Mouse (Mus musculus): ENCODE results near the gene Rapgef6. TPM values are rescaled to one million over a fixed set of nuclear protein-coding genes. Genes with fewer than 3 reads are reported as not detected.
A peak's percentile ranks its signal among the peaks of the same experiment; 100 is the strongest.

Rapgef6 gene
- polyA plus RNA-seq, 1 experiment from 2014 or later = 20.3 TPM

DNA sequence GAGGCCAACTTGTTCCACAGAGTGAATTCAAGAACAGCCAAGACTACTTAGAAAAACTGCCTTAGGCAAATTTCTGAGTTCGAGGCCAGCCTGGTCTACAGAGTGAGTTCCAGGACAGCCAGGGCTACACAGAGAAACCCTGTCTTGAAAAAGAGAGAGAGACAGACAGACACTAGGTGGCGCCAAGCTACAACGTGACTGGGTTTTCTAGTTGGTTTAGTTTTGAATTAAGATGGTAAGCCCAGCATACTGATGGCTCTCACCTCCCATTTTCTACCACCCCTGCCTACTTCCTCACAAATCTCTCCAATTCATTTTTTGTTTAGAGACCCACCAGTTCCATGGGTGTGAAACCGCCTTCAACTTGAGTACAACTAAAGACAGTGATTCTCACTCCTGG lies 180.7 kb downstream of the Rapgef6 start:
- Histone ChIP-seq H3K27ac (no peak overlapping the region), H3K9me3 (replicated peaks; ENCODE audit: low read length) (no peaks in the 10 kb centered on the region), H3K4me1 (replicated peaks; ENCODE audit: insufficient read depth, low read length) (no peaks in the 10 kb centered on the region), H3K4me3 (replicated peaks; ENCODE audit: low read depth, low read length) (no peak overlapping the region), H3K9ac (ENCODE audit: low read depth, low read length) (no peak overlapping the region), H3K27me3 (ENCODE audit: insufficient read depth, low read length) (no peaks in the 10 kb centered on the region), H3K36me3 (ENCODE audit: insufficient read depth, low read length) (no peaks in the 10 kb centered on the region), H3K4me2 (ENCODE audit: low read length) (no peak overlapping the region)
- ATAC-seq (replicated peaks; ENCODE audit: low FRiP score, low read depth) (no peak), DNase-seq (ENCODE audit: low spot score) (peak; percentile 84)
- 36% methylated on average over 4 of the region's 4 CpGs for WGBS
- peak; percentile 90 for TF ChIP-seq CTCF (IDR thresholded peaks at IDR 0.05; ENCODE audit: low read depth)

DNA sequence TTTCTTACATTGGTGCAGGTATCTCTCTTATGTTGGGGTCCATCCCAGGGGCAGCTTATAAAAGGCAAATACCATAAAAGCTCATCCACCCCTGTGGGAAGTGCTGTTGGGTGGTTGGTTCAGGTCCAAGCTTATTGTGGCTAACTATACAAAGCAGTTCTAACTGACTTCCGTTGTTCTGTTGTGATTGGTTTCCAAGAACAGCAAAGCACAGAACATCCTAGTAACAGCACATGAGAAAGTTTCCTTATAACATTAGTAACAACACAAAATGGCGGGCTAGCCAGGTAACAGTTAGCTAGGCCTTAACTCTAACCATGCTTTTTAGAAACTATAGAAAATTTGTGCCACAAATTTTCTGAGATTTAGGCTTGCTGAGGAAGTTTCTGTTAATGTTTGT lies 185.5 kb downstream of the Rapgef6 start:
- Histone ChIP-seq H3K4me3 (replicated peaks; ENCODE audit: low read depth, low read length) (no peak overlapping the region), H3K4me2 (ENCODE audit: low read length) (no peak overlapping the region), H3K36me3 (ENCODE audit: insufficient read depth, low read length) (no peaks in the 10 kb centered on the region), H3K9me3 (replicated peaks; ENCODE audit: low read length) (no peaks in the 10 kb centered on the region), H3K27me3 (ENCODE audit: insufficient read depth, low read length) (no peaks in the 10 kb centered on the region), H3K27ac (no peak overlapping the region), H3K4me1 (replicated peaks; ENCODE audit: insufficient read depth, low read length) (no peaks in the 10 kb centered on the region), H3K9ac (ENCODE audit: low read depth, low read length) (no peak overlapping the region)
- ATAC-seq (replicated peaks; ENCODE audit: low FRiP score, low read depth) (no peak), DNase-seq (ENCODE audit: low spot score) (no peak)
- TF ChIP-seq CTCF (IDR thresholded peaks at IDR 0.05; ENCODE audit: low read depth) = no peak
- 88% methylated on average over 2 of the region's 2 CpGs for WGBS

DNA sequence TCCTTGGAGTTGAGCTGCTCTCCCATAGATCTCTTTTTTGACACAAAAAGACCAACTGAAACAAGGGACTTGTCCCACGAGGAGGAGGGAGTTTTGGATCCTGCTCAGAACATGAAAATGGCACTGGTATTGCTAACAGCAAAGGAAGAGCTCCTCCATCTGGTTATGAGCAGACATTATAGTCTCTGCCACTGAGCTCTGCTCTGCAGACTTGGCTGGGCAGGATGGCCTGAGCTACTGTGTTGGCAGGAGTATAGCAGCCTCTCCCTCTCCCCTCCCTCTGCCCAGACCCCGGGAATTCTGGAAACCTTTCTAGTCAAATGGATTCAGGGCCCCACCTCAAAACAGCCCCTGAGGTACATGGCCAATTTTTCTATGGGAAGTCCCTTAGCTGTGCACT lies 187.0 kb downstream of the Rapgef6 start:
- no peaks in the 10 kb centered on the region for H3K36me3 ChIP-seq (ENCODE audit: insufficient read depth, low read length)
- H3K9me3 ChIP-seq (replicated peaks; ENCODE audit: low read length) = no peaks in the 10 kb centered on the region
- H3K27ac ChIP-seq = no peak overlapping the region
- TF ChIP-seq CTCF (IDR thresholded peaks at IDR 0.05; ENCODE audit: low read depth) = no peak
- no peak overlapping the region for H3K4me2 ChIP-seq (ENCODE audit: low read length)
- H3K9ac ChIP-seq (ENCODE audit: low read depth, low read length) = no peak overlapping the region
- no peaks in the 10 kb centered on the region for H3K4me1 ChIP-seq (replicated peaks; ENCODE audit: insufficient read depth, low read length)
- no peaks in the 10 kb centered on the region for H3K27me3 ChIP-seq (ENCODE audit: insufficient read depth, low read length)
- DNase-seq (ENCODE audit: low spot score) = no peak
- 65% methylated on average over 2 of the region's 2 CpGs for WGBS
- no peak overlapping the region for H3K4me3 ChIP-seq (replicated peaks; ENCODE audit: low read depth, low read length)
- ATAC-seq (replicated peaks; ENCODE audit: low FRiP score, low read depth) = no peak

DNA sequence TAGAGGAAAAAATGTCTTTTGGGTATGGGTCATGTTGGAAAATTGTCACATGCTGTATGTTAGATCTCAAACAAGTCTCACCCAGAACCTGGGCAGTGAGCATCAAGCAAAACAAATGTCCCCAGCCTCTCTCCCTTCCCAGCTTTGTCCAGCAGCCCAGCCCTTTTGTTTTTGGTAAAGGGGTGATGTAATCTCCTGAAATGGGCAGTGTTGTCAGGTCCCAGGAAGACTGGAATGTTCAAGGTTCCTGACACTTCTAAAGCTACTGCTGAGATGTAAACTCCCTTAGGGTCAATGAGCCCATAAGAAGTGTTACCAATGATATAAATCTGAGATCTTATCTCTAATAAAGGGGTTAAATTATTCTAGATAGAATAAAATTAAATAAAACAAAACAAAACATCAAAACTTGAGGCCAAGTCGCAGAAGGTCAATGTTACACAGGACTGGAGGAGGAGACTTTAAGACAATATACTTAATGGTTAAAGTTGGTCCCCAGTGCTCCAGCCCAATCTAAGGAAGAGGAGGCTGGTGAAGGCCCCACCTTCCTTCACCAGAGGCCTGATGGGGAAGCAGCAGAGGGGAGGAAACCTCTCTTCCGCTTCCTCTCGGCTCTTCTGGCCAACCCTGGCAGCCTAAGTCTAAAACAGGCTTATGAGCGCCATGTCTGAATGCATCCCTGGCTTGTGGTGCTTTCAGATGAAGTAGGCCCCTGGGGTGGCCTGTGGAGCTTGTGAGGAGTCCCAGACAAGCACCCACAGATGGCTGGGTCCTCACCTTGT lies 188.1 kb downstream of the Rapgef6 start:
- Histone ChIP-seq H3K9ac (ENCODE audit: low read depth, low read length) (no peak overlapping the region), H3K9me3 (replicated peaks; ENCODE audit: low read length) (no peaks in the 10 kb centered on the region), H3K4me1 (replicated peaks; ENCODE audit: insufficient read depth, low read length) (no peaks in the 10 kb centered on the region), H3K27ac (no peak overlapping the region), H3K27me3 (ENCODE audit: insufficient read depth, low read length) (no peaks in the 10 kb centered on the region), H3K4me3 (replicated peaks; ENCODE audit: low read depth, low read length) (no peak overlapping the region), H3K36me3 (ENCODE audit: insufficient read depth, low read length) (peaks cover 3% of the 10 kb centered on the region; the same call in 1 of the 2 replicates), H3K4me2 (ENCODE audit: low read length) (no peak overlapping the region)
- no peak for TF ChIP-seq CTCF (IDR thresholded peaks at IDR 0.05; ENCODE audit: low read depth)
- no peak for DNase-seq (ENCODE audit: low spot score)
- 78% methylated on average over 4 of the region's 4 CpGs for WGBS
- no peak for ATAC-seq (replicated peaks; ENCODE audit: low FRiP score, low read depth)

DNA sequence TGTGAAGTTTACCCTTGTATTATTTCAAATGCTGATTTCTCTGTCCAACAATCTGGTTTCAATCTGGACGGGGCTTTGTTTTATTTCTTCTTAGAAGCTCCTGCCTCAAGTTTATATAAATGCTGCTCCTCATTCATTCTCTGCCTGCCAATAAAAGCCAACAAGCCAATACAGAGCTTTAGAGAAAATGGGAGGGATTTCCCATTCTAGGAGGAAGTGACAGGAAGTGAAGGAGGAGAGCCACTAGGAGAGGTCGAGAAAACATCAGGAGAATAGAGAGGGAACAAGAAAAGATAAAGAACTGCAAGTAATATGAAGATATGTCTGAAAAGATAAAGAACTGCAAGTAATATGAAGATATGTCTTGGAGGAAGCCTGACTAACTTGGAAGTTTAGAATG lies 190.2 kb downstream of the Rapgef6 start:
- ATAC-seq (replicated peaks; ENCODE audit: low FRiP score, low read depth) (no peak), DNase-seq (ENCODE audit: low spot score) (no peak)
- Histone ChIP-seq H3K27ac (no peak overlapping the region), H3K4me3 (replicated peaks; ENCODE audit: low read depth, low read length) (no peak overlapping the region), H3K4me1 (replicated peaks; ENCODE audit: insufficient read depth, low read length) (no peaks in the 10 kb centered on the region), H3K27me3 (ENCODE audit: insufficient read depth, low read length) (no peaks in the 10 kb centered on the region), H3K36me3 (ENCODE audit: insufficient read depth, low read length) (peaks cover 16% of the 10 kb centered on the region), H3K4me2 (ENCODE audit: low read length) (no peak overlapping the region), H3K9me3 (replicated peaks; ENCODE audit: low read length) (no peaks in the 10 kb centered on the region), H3K9ac (ENCODE audit: low read depth, low read length) (no peak overlapping the region)
- 79% methylated on average over 2 of the region's 2 CpGs for WGBS
- TF ChIP-seq CTCF (IDR thresholded peaks at IDR 0.05; ENCODE audit: low read depth) = no peak

DNA sequence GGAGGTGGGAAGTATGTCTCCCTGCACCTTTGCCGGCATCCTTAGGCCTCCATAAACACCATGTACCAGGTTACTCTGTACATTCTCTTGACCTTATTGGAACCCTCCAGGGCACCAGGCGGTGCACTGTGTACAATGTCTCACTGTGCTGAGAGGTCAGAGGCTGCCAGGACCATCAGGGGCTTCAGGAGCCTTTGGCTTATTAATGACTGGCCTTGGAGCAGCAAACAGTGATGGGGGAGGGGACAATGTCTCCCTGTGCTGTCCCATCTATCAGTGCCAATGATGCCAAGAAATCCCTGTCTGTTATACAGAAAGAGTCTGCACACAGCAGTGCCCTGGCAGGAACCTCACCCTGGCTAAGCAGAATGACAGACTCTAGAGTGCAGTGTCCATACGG lies 195.2 kb downstream of the Rapgef6 start:
- no peak overlapping the region for H3K9ac ChIP-seq (ENCODE audit: low read depth, low read length)
- H3K27me3 ChIP-seq (ENCODE audit: insufficient read depth, low read length) = no peaks in the 10 kb centered on the region
- no peak for TF ChIP-seq CTCF (IDR thresholded peaks at IDR 0.05; ENCODE audit: low read depth)
- ATAC-seq (replicated peaks; ENCODE audit: low FRiP score, low read depth) (no peak), DNase-seq (ENCODE audit: low spot score) (no peak)
- no peaks in the 10 kb centered on the region for H3K9me3 ChIP-seq (replicated peaks; ENCODE audit: low read length)
- WGBS = 94% methylated on average over 3 of the region's 3 CpGs
- H3K4me1 ChIP-seq (replicated peaks; ENCODE audit: insufficient read depth, low read length) = no peaks in the 10 kb centered on the region
- H3K36me3 ChIP-seq (ENCODE audit: insufficient read depth, low read length) = peaks cover 27% of the 10 kb centered on the region
- H3K4me3 ChIP-seq (replicated peaks; ENCODE audit: low read depth, low read length) = no peak overlapping the region
- H3K27ac ChIP-seq = no peak overlapping the region
- no peak overlapping the region for H3K4me2 ChIP-seq (ENCODE audit: low read length)

DNA sequence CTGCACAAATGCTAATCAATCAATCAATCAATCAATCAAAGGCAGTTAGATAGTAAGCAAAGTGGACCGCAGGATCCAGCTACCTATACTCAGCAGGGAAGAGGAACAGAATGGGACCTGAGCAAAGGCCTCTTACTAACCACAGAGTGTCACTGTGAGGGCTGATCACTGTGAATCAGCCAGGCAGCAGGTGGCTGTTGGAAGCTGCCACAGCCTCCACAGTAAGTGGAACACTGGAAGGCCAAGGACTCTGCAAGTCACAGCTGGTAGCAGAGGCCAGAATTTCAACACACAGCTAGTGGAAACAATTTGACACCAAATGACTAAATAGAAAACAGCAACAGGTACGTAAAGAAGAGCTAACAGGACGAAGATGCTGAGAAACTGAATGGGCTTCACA lies 196.0 kb downstream of the Rapgef6 start:
- Histone ChIP-seq H3K9me3 (replicated peaks; ENCODE audit: low read length) (no peaks in the 10 kb centered on the region), H3K36me3 (ENCODE audit: insufficient read depth, low read length) (peaks cover 27% of the 10 kb centered on the region), H3K9ac (ENCODE audit: low read depth, low read length) (no peak overlapping the region), H3K4me1 (replicated peaks; ENCODE audit: insufficient read depth, low read length) (no peaks in the 10 kb centered on the region), H3K27ac (no peak overlapping the region), H3K4me2 (ENCODE audit: low read length) (no peak overlapping the region), H3K27me3 (ENCODE audit: insufficient read depth, low read length) (no peaks in the 10 kb centered on the region), H3K4me3 (replicated peaks; ENCODE audit: low read depth, low read length) (no peak overlapping the region)
- no peak for ATAC-seq (replicated peaks; ENCODE audit: low FRiP score, low read depth)
- no peak for TF ChIP-seq CTCF (IDR thresholded peaks at IDR 0.05; ENCODE audit: low read depth)
- 96% methylated on average over 3 of the region's 3 CpGs for WGBS
- no peak for DNase-seq (ENCODE audit: low spot score)

Data from kidney, postnatal 0 days (tissue).